Mouse (Mus musculus): ENCODE measurements around the gene Map3k14. TPM values are rescaled to one million over a fixed set of nuclear protein-coding genes. Genes with fewer than 3 reads are reported as not detected.

Gene Map3k14
- polyA plus RNA-seq, 2 experiments = 0.18 to 0.47 TPM

DNA sequence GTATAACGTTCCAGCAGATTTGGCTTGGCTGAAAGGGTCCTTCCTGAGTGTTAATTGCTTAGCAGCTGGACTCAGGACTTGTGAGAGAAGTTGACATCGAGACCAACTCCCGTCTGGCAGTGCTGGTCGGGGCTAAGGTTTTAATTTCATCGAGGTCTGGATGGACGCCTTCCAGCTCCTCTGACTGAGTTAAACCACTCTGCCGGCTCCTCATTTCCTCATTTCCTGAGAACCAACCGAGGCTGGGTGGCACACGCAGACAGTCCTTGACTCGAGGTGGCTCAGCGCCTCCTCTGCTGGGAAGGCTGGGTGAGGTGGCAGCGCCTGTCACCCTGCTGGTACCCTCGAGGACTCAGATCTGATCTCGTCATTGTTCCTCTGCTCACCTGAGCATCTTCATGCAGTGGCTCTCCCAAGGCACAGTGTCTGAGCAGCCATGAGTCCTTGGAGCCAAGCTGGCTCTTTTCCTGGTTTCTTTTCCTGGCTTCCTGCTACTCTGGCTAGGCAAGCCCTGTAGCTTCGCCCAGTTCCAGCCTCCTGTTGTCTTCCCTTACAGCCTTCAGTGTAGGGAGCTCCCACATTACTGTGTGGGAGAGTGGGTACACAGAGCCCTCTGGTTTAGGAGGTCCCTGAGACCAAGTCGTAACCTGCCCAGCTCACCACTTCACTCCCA, 21.2 kb upstream of the Map3k14 start:
- ATAC-seq (ENCODE audit: insufficient read depth) (no peak), DNase-seq (ENCODE audit: low read depth in 3 of 3, low spot score in 3 of 3) (no peak)
- Histone ChIP-seq H3K4me3 (ENCODE audit: insufficient read depth in 1 of 2, low read depth in 2 of 2, low read length in 2 of 2) (no peak overlapping the region), H3K9me3 (ENCODE audit: control insufficient read depth, low read length) (no peaks in the 10 kb centered on the region), H3K9ac (replicated peaks) (no peak overlapping the region), H3K4me1 (replicated peaks; ENCODE audit: control insufficient read depth in 2 of 2, insufficient read depth in 2 of 2, low read length in 1 of 2) (peaks cover 0 to 15% of the 10 kb centered on the region in 2 experiments; a peak in 3 of 4 replicates), H3K27me3 (ENCODE audit: control insufficient read depth, insufficient read depth, low read length) (no peaks in the 10 kb centered on the region), H3K27ac (no peak overlapping the region), H3K4me2 (ENCODE audit: low read depth) (no peak overlapping the region), H3K36me3 (replicated peaks; ENCODE audit: control insufficient read depth, insufficient read depth, low read depth) (no peaks in the 10 kb centered on the region)
- TF ChIP-seq EP300 (IDR thresholded peaks at IDR 0.05; ENCODE audit: low read depth) (no peak), CTCF (IDR thresholded peaks at IDR 0.05; ENCODE audit: low read depth) (no peak)
- 46% methylated on average over 16 of the region's 16 CpGs for WGBS (ENCODE audit: insufficient replicate concordance)

DNA sequence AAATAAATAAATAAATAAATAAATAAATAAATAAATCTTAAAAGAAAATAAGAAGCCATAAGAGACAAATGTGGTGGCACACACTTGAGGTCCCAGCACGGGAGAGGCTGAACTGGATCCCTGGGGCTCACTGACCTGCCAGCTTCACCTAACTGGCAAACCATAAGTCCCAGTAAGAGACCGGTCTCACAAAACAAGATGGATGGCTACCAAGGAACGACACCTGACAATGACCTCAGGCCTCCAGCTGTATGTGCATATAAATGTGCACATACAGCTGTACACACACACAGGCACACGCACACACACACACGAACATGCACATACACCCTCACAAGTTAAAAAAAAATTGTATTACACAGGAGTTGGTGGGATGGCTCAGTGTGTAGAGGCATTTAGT, 19.6 kb upstream of the Map3k14 start:
- TF ChIP-seq EP300 (IDR thresholded peaks at IDR 0.05; ENCODE audit: low read depth) (no peak), CTCF (IDR thresholded peaks at IDR 0.05; ENCODE audit: low read depth) (no peak)
- no peak overlapping the region for H3K9ac ChIP-seq (replicated peaks)
- H3K27ac ChIP-seq = no peak overlapping the region
- ATAC-seq (ENCODE audit: insufficient read depth) (no peak), DNase-seq (ENCODE audit: low read depth in 3 of 3, low spot score in 3 of 3) (no peak)
- 74% methylated on average over 5 of the region's 5 CpGs for WGBS (ENCODE audit: insufficient replicate concordance)
- H3K4me3 ChIP-seq (ENCODE audit: insufficient read depth in 1 of 2, low read depth in 2 of 2, low read length in 2 of 2) = no peak overlapping the region
- no peaks in the 10 kb centered on the region for H3K9me3 ChIP-seq (ENCODE audit: control insufficient read depth, low read length)
- peaks cover 0 to 8% of the 10 kb centered on the region in 2 experiments; a peak in 3 of 4 replicates for H3K4me1 ChIP-seq (replicated peaks; ENCODE audit: control insufficient read depth in 2 of 2, insufficient read depth in 2 of 2, low read length in 1 of 2)
- H3K4me2 ChIP-seq (ENCODE audit: low read depth) = no peak overlapping the region
- H3K36me3 ChIP-seq (replicated peaks; ENCODE audit: control insufficient read depth, insufficient read depth, low read depth) = no peaks in the 10 kb centered on the region
- H3K27me3 ChIP-seq (ENCODE audit: control insufficient read depth, insufficient read depth, low read length) = no peaks in the 10 kb centered on the region

DNA sequence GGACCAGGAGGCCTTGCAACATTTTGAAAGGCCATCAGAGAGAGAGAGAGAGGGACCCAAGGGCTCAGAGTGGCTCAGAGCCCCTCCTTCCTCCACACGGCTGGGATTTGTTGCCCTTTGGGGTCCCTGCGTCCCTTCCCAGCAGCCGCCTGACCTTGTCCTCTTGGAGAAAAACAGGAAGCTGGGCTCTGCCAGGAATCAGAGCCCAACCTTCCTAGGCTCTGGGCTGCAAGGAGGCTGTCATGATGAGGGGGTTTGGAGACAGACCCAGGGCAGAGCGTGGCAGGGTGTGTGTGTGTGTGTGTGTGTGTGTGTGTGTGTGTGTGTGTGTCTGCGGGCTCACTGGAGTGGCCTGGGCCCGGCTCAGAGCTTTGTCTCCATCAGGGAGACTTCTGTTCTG, 18.7 kb upstream of the Map3k14 start:
- WGBS (ENCODE audit: insufficient replicate concordance) = 39% methylated on average over 6 of the region's 6 CpGs
- TF ChIP-seq EP300 (IDR thresholded peaks at IDR 0.05; ENCODE audit: low read depth) (no peak), CTCF (IDR thresholded peaks at IDR 0.05; ENCODE audit: low read depth) (no peak)
- no peak overlapping the region for H3K4me2 ChIP-seq (ENCODE audit: low read depth)
- H3K27me3 ChIP-seq (ENCODE audit: control insufficient read depth, insufficient read depth, low read length) = no peaks in the 10 kb centered on the region
- peaks cover 0 to 7% of the 10 kb centered on the region in 2 experiments; a peak in 3 of 4 replicates for H3K4me1 ChIP-seq (replicated peaks; ENCODE audit: control insufficient read depth in 2 of 2, insufficient read depth in 2 of 2, low read length in 1 of 2)
- H3K4me3 ChIP-seq (ENCODE audit: insufficient read depth in 1 of 2, low read depth in 2 of 2, low read length in 2 of 2) = no peak overlapping the region
- H3K27ac ChIP-seq = no peak overlapping the region
- ATAC-seq (ENCODE audit: insufficient read depth) (no peak), DNase-seq (ENCODE audit: low read depth in 3 of 3, low spot score in 3 of 3) (no peak)
- no peaks in the 10 kb centered on the region for H3K9me3 ChIP-seq (ENCODE audit: control insufficient read depth, low read length)
- H3K9ac ChIP-seq (replicated peaks) = no peak overlapping the region
- H3K36me3 ChIP-seq (replicated peaks; ENCODE audit: control insufficient read depth, insufficient read depth, low read depth) = no peaks in the 10 kb centered on the region

DNA sequence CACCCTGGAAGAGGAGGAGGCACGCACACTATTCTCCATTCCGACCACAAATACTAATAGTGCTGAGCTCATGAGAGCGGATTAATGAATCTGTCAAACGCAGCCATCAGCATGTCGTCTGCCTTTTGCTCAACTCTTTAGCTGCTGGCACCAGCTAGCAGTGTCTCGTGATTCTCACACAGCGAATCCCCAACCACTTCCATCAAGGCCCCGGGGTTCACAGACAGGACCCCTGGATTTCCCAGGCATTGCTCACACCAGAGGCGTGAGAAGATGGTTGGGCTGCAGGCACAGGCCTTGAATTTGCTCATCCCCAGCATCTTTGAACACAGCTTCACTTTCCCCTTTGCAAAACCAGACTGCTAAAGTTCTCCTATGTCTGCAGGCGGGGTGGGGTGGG, 18.0 kb upstream of the Map3k14 start:
- TF ChIP-seq EP300 (IDR thresholded peaks at IDR 0.05; ENCODE audit: low read depth) = no peak
- TF ChIP-seq CTCF (IDR thresholded peaks at IDR 0.05; ENCODE audit: low read depth) = no peak
- H3K27ac ChIP-seq = no peak overlapping the region

DNA sequence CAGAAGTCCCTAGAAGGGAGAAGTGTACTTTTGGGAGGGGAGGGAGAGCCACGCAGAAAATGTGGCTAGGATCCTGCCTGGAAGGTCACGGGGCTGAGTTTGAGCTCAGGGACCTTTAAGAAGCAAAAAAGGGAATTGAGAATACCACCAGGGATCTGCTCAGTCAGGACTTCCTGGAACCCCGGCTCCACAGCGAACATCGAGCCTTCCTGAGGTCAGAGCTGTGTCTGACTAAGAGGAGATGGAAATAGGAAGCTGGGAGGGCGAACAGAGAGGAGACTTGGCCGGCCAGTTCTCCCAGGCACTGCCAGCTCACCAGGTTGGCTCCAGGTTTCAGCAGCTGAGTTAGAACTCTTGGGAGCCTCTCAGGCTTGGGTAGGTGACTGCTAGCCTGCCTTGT, 14.5 kb upstream of the Map3k14 start:
- no peak overlapping the region for H3K4me3 ChIP-seq (ENCODE audit: insufficient read depth in 1 of 2, low read depth in 2 of 2, low read length in 2 of 2)
- WGBS (ENCODE audit: insufficient replicate concordance) = 9% methylated on average over 7 of the region's 7 CpGs

More for the DNA sequence above, 18.0 kb upstream of the Map3k14 start:
- Histone ChIP-seq H3K27me3 (ENCODE audit: control insufficient read depth, insufficient read depth, low read length) (no peaks in the 10 kb centered on the region), H3K36me3 (replicated peaks; ENCODE audit: control insufficient read depth, insufficient read depth, low read depth) (no peaks in the 10 kb centered on the region), H3K4me3 (ENCODE audit: insufficient read depth in 1 of 2, low read depth in 2 of 2, low read length in 2 of 2) (no peak overlapping the region), H3K4me1 (replicated peaks; ENCODE audit: control insufficient read depth in 2 of 2, insufficient read depth in 2 of 2, low read length in 1 of 2) (peaks cover 0 to 7% of the 10 kb centered on the region in 2 experiments; a peak in 3 of 4 replicates), H3K9ac (replicated peaks) (no peak overlapping the region), H3K9me3 (ENCODE audit: control insufficient read depth, low read length) (no peaks in the 10 kb centered on the region), H3K4me2 (ENCODE audit: low read depth) (no peak overlapping the region)
- WGBS (ENCODE audit: insufficient replicate concordance) = 74% methylated on average over 10 of the region's 10 CpGs
- DNase-seq (ENCODE audit: low read depth in 3 of 3, low spot score in 3 of 3) = no peak
- no peak for ATAC-seq (ENCODE audit: insufficient read depth)

More for the DNA sequence above, 14.5 kb upstream of the Map3k14 start:
- no peak overlapping the region for H3K27ac ChIP-seq
- H3K27me3 ChIP-seq (ENCODE audit: control insufficient read depth, insufficient read depth, low read length) = no peaks in the 10 kb centered on the region
- DNase-seq (ENCODE audit: low read depth in 3 of 3, low spot score in 3 of 3) (no peak), ATAC-seq (ENCODE audit: insufficient read depth) (no peak)
- H3K4me2 ChIP-seq (ENCODE audit: low read depth) = no peak overlapping the region
- no peaks in the 10 kb centered on the region for H3K36me3 ChIP-seq (replicated peaks; ENCODE audit: control insufficient read depth, insufficient read depth, low read depth)
- TF ChIP-seq EP300 (IDR thresholded peaks at IDR 0.05; ENCODE audit: low read depth) = no peak
- no peak for TF ChIP-seq CTCF (IDR thresholded peaks at IDR 0.05; ENCODE audit: low read depth)
- H3K9ac ChIP-seq (replicated peaks) = no peak overlapping the region
- H3K9me3 ChIP-seq (ENCODE audit: control insufficient read depth, low read length) = no peaks in the 10 kb centered on the region
- H3K4me1 ChIP-seq (replicated peaks; ENCODE audit: control insufficient read depth in 2 of 2, insufficient read depth in 2 of 2, low read length in 1 of 2) = no peaks in the 10 kb centered on the region

Data from liver, embryonic 14.5 days (tissue).